Mouse (Mus musculus): Measurements from ENCODE around the gene Ikbip.

DNA sequence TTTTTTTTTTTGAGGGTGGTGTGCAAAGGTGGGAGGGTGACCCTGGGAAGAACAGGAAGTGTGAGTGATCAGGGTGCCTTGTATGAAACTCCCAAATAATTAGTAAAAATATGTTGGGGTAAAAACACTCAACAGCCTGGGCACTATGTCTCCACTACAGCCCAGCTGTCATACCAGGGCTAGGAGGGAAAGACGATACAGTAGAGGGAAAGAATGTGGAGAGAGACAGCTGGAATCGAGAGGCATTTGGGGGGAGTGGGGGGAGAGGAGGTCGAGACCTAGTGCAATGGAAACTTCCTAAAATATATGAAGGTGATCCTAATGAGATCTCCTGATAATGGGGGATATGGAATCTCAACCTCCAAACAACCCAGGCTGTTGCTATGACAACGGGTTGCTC lies 27.1 kb downstream of the Ikbip start:
- TF ChIP-seq CTCF (IDR thresholded peaks at IDR 0.05; ENCODE audit: control insufficient read depth, insufficient read depth, insufficient read length): no peak
- TF ChIP-seq MAX (IDR thresholded peaks at IDR 0.05): no peak
- no peak for TF ChIP-seq MYOD1 (IDR thresholded peaks at IDR 0.05; ENCODE audit: control insufficient read depth, insufficient read length, low read depth)
- no peak for TF ChIP-seq MYOG (IDR thresholded peaks at IDR 0.05; ENCODE audit: control insufficient read depth, extremely low read depth, insufficient read length)
- TF ChIP-seq CEBPB (IDR thresholded peaks at IDR 0.05; ENCODE audit: low read depth): no peak

Data from C2C12 (cell line).